Mouse (Mus musculus) cortical plate, adult 2 months (tissue): ENCODE measurements at regions not wholly inside any gene's neighbourhood (a gene's known extent, or its start where the extent isn't known, plus 50 kb on each side); places are given as distances from the start of the nearest gene placed in this dataset.

ENCODE experiments used
- CTCF ChIP-seq: fragments of 200-500 bp; IDR thresholded peaks from 2 replicates; pipeline ENCODE4 v1.5.1; 2011; ENCODE audit warnings: mild to moderate bottlenecking, control low read depth, low read length; ENCODE audit not compliant: insufficient read depth; ENCODE audit errors: extremely low read depth
- POLR2A ChIP-seq: fragments of 200-500 bp; IDR thresholded peaks from 2 replicates; pipeline ENCODE4 v1.6.1; 2011; ENCODE audit warnings: mild to moderate bottlenecking, low read length, control low read depth; ENCODE audit not compliant: insufficient read depth; ENCODE audit errors: extremely low read depth

DNA sequence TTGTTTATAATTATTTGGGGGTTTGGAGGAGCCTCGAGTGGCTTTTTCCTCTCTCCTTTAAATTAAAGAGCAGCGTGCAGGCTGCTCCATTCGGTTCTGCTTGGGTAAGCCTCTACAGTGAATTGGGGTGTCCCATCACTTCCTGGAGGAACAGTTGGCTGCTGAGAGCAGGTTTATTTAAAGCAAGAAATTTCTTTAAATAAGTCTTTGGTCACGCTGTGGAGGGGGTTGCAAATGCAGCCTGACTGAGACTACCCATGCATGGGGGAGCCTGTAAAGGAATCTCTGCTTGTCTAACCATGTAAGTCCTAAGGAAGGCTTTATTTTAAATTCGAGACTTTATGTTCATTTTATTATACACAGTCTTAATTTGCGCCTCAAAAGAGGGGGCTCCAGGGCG, 303.7 kb upstream of the Arglu1 start:
- no peak for TF ChIP-seq CTCF
- TF ChIP-seq POLR2A = no peak
